Mouse (Mus musculus): ENCODE data around the gene Asb6. TPM values are rescaled to one million over a fixed set of nuclear protein-coding genes. Genes with fewer than 3 reads are reported as not detected.

The Asb6 gene
- total and polyA plus RNA-seq, 3 experiments, result 7.8 to 13.6 (median 8.1) TPM

DNA sequence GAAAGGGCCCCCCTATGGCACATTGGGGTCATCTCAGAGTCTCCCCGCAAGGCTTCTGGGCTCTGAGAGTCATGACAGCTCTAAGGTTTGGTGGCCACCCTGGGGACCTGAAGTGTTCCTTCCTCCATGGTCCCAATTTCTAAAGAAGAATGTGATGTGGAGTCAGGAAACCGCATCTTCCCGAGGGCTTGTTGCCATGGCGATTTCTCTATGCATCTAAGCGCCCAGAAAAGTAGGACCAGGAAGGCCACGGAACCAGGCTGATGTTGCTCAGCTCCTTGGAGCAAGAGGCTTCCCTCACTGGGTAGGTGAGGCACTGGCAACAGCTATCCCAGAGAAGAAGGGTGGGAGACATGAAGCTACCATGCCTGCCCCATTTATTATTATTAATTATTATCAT is 26.9 kb upstream of the Asb6 start:
- H3K36me3 ChIP-seq (ENCODE audit: control insufficient read depth, insufficient read depth, low read length), result no peaks in the 10 kb centered on the region
- 75% methylated on average over 6 of the region's 6 CpGs for WGBS
- H3K9ac ChIP-seq (ENCODE audit: low read depth, low read length), result no peak overlapping the region
- H3K27ac ChIP-seq, result no peak overlapping the region
- no peaks in the 10 kb centered on the region for H3K4me1 ChIP-seq (ENCODE audit: control insufficient read depth, insufficient read depth, low read length)
- no peaks in the 10 kb centered on the region for H3K27me3 ChIP-seq (ENCODE audit: control insufficient read depth, insufficient read depth, low read length)
- DNase-seq, result no peak
- intact Hi-C loops (cut with DNase I), result no loop called here
- no peak overlapping the region for H3K4me3 ChIP-seq
- TF ChIP-seq POLR2A (IDR thresholded peaks at IDR 0.05; ENCODE audit: insufficient read depth, low read depth, low read length), result no peak
- TF ChIP-seq EP300 (IDR thresholded peaks at IDR 0.05; ENCODE audit: insufficient read depth, low read depth, low read length), result no peak
- no peak for TF ChIP-seq CTCF (IDR thresholded peaks at IDR 0.05)
- H3K79me2 ChIP-seq (replicated peaks; ENCODE audit: control insufficient read depth, insufficient read depth, low read length), result no peaks in the 10 kb centered on the region

- 31% methylated on average over 20 of the region's 20 CpGs for WGBS
- no peak for DNase-seq
- no peaks in the 10 kb centered on the region for H3K36me3 ChIP-seq (ENCODE audit: control insufficient read depth, insufficient read depth, low read length)
Observed at GRCm38 (mm10) chr2:30852771-30853313, 22.7 kb upstream of the Asb6 start.

DNA sequence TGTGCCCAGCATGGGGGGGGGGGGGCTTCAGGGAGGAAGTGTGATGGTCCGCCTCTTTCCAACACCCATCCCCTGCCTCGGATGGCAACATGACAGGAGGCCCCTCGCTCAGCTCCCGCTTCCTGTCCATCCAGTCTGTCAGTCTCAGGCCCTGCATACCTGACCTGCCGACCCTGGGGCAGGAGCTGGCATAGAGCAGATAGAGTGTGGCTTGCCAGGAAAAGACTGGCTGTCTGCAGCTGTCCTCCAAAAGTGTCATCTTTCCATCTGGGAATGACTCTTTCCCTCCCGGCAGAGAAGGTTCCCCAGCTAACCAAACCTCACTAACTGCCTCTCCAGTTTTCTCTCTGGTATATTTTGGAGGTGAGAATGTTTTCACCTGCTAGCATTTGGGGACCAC is 20.4 kb upstream of the Asb6 start:
- Histone ChIP-seq H3K9ac (ENCODE audit: low read depth, low read length) (no peak overlapping the region), H3K79me2 (replicated peaks; ENCODE audit: control insufficient read depth, insufficient read depth, low read length) (no peaks in the 10 kb centered on the region), H3K4me1 (ENCODE audit: control insufficient read depth, insufficient read depth, low read length) (peaks cover 1% of the 10 kb centered on the region; the same call in 1 of the 2 replicates), H3K27me3 (ENCODE audit: control insufficient read depth, insufficient read depth, low read length) (no peaks in the 10 kb centered on the region), H3K4me3 (no peak overlapping the region), H3K36me3 (ENCODE audit: control insufficient read depth, insufficient read depth, low read length) (no peaks in the 10 kb centered on the region), H3K27ac (no peak overlapping the region)
- DNase-seq, result no peak
- WGBS, result 40% methylated on average over 6 of the region's 6 CpGs
- no peak for TF ChIP-seq POLR2A (IDR thresholded peaks at IDR 0.05; ENCODE audit: insufficient read depth, low read depth, low read length)
- TF ChIP-seq EP300 (IDR thresholded peaks at IDR 0.05; ENCODE audit: insufficient read depth, low read depth, low read length), result no peak
- TF ChIP-seq CTCF (IDR thresholded peaks at IDR 0.05), result no peak
- intact Hi-C loops (cut with DNase I), result no loop called here

More at GRCm38 (mm10) chr2:30852771-30853313, 22.7 kb upstream of the Asb6 start:
- H3K4me1 ChIP-seq (ENCODE audit: control insufficient read depth, insufficient read depth, low read length), result no peaks in the 10 kb centered on the region
- H3K27ac ChIP-seq, result no peak overlapping the region
- no peak for TF ChIP-seq EP300 (IDR thresholded peaks at IDR 0.05; ENCODE audit: insufficient read depth, low read depth, low read length)
- intact Hi-C loops (cut with DNase I), result no loop called here
- H3K9ac ChIP-seq (ENCODE audit: low read depth, low read length), result no peak overlapping the region
- H3K79me2 ChIP-seq (replicated peaks; ENCODE audit: control insufficient read depth, insufficient read depth, low read length), result no peaks in the 10 kb centered on the region
- H3K27me3 ChIP-seq (ENCODE audit: control insufficient read depth, insufficient read depth, low read length), result no peaks in the 10 kb centered on the region
- no peak overlapping the region for H3K4me3 ChIP-seq

GRCm38 (mm10) chr2:30848184-30848583 is 18.1 kb upstream of the Asb6 start:
- Histone ChIP-seq H3K36me3 (ENCODE audit: control insufficient read depth, insufficient read depth, low read length) (no peaks in the 10 kb centered on the region), H3K27ac (no peak overlapping the region), H3K4me1 (ENCODE audit: control insufficient read depth, insufficient read depth, low read length) (peaks cover 1% of the 10 kb centered on the region; the same call in 1 of the 2 replicates), H3K4me3 (no peak overlapping the region), H3K79me2 (replicated peaks; ENCODE audit: control insufficient read depth, insufficient read depth, low read length) (no peaks in the 10 kb centered on the region), H3K27me3 (ENCODE audit: control insufficient read depth, insufficient read depth, low read length) (no peaks in the 10 kb centered on the region; the same call in 1 of the 2 replicates), H3K9ac (ENCODE audit: low read depth, low read length) (no peak overlapping the region)
- no peak for DNase-seq
- no peak for TF ChIP-seq EP300 (IDR thresholded peaks at IDR 0.05; ENCODE audit: insufficient read depth, low read depth, low read length)
- TF ChIP-seq POLR2A (IDR thresholded peaks at IDR 0.05; ENCODE audit: insufficient read depth, low read depth, low read length), result no peak
- TF ChIP-seq CTCF (IDR thresholded peaks at IDR 0.05), result no peak
- WGBS, result 75% methylated on average over 8 of the region's 8 CpGs
- intact Hi-C loops (cut with DNase I), result no loop called here

DNA sequence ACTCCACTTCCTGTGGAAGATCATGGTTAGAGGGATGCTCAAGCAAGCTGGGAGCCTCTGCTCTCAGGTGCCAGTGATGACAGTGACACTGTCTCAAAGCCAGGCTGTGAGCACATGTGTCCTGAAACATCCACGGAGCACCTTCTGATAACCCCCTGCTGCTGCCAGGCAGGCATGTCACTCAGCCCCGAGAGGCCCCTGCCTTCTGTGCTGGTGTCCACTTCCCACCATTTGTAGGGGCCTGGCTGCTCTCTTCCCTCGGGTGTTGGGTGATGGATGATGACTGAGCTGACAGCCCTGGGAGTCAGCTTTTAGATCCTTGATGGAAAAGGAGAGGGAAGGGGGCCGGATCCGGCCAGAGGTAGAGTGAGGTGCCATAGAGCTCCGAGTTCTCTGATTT is 16.6 kb upstream of the Asb6 start:
- Histone ChIP-seq H3K79me2 (replicated peaks; ENCODE audit: control insufficient read depth, insufficient read depth, low read length) (no peaks in the 10 kb centered on the region), H3K36me3 (ENCODE audit: control insufficient read depth, insufficient read depth, low read length) (no peaks in the 10 kb centered on the region), H3K27ac (no peak overlapping the region), H3K4me3 (no peak overlapping the region), H3K9ac (ENCODE audit: low read depth, low read length) (no peak overlapping the region), H3K27me3 (ENCODE audit: control insufficient read depth, insufficient read depth, low read length) (no peaks in the 10 kb centered on the region; the same call in 1 of the 2 replicates), H3K4me1 (ENCODE audit: control insufficient read depth, insufficient read depth, low read length) (peaks cover 1% of the 10 kb centered on the region; the same call in 1 of the 2 replicates)
- no peak for DNase-seq
- 47% methylated on average over 6 of the region's 6 CpGs for WGBS
- no peak for TF ChIP-seq CTCF (IDR thresholded peaks at IDR 0.05)
- TF ChIP-seq POLR2A (IDR thresholded peaks at IDR 0.05; ENCODE audit: insufficient read depth, low read depth, low read length), result no peak
- no peak for TF ChIP-seq EP300 (IDR thresholded peaks at IDR 0.05; ENCODE audit: insufficient read depth, low read depth, low read length)
- intact Hi-C loops (cut with DNase I), result no loop called here

GRCm38 (mm10) chr2:30846236-30846635 is 16.1 kb upstream of the Asb6 start:
- TF ChIP-seq EP300 (IDR thresholded peaks at IDR 0.05; ENCODE audit: insufficient read depth, low read depth, low read length) (no peak), CTCF (IDR thresholded peaks at IDR 0.05) (no peak), POLR2A (IDR thresholded peaks at IDR 0.05; ENCODE audit: insufficient read depth, low read depth, low read length) (no peak)
- no peaks in the 10 kb centered on the region for H3K79me2 ChIP-seq (replicated peaks; ENCODE audit: control insufficient read depth, insufficient read depth, low read length)
- no peak for DNase-seq
- peaks cover 1% of the 10 kb centered on the region; the same call in 1 of the 2 replicates for H3K4me1 ChIP-seq (ENCODE audit: control insufficient read depth, insufficient read depth, low read length)
- H3K36me3 ChIP-seq (ENCODE audit: control insufficient read depth, insufficient read depth, low read length), result no peaks in the 10 kb centered on the region
- H3K9ac ChIP-seq (ENCODE audit: low read depth, low read length), result no peak overlapping the region
- H3K27me3 ChIP-seq (ENCODE audit: control insufficient read depth, insufficient read depth, low read length), result no peaks in the 10 kb centered on the region; the same call in 1 of the 2 replicates
- WGBS, result 76% methylated on average over 8 of the region's 8 CpGs
- no peak overlapping the region for H3K27ac ChIP-seq
- H3K4me3 ChIP-seq, result no peak overlapping the region
- intact Hi-C loops (cut with DNase I), result no loop called here

All from heart, adult 2 months (tissue).